Mouse (Mus musculus) adrenal gland, postnatal 4 days (tissue): ENCODE data around the gene Fkbp14. TPM values are rescaled to one million over a fixed set of nuclear protein-coding genes. Genes with fewer than 3 reads are reported as not detected.
A peak's percentile ranks its signal among the peaks of the same experiment; 100 is the strongest.

Experiments used
- DNase-seq, 2 experiments: peaks; one replicate each; pipeline ENCODE4 v3.0.0; 2021 to 2022; ENCODE audit warnings: low spot score in 2 of 2, mixed read lengths in 2 of 2
- long read RNA-seq, 2 experiments: library from polyadenylated mRNA; stranded (forward); transcript quantifications; one replicate each; pipeline ENCODE4 v2.0.0; 2021
- total RNA-seq, 2 experiments: library from RNA; stranded (reverse); gene quantifications; 2 replicates each; pipeline ENCODE4 v1.2.3; 2021

Fkbp14 gene
- total RNA-seq = 10 to 100 TPM; 30.5 to 30.7 TPM
- long read RNA-seq, experiment 1, transcript Fkbp14-201 (4 exons, 2,694 nt) = major isoform, 15 of 19 reads
- long read RNA-seq, experiment 1, partial matches to known transcripts = 0 of 19 reads
- long read RNA-seq, experiment 1, other reads (novel, unspliced or antisense) = 4 of 19 reads
- long read RNA-seq, experiment 2, transcript Fkbp14-201 (4 exons, 2,694 nt) = major isoform, 24 of 32 reads
- long read RNA-seq, experiment 2, partial matches to known transcripts = 0 of 32 reads
- long read RNA-seq, experiment 2, other reads (novel, unspliced or antisense) = 7 of 32 reads

DNA sequence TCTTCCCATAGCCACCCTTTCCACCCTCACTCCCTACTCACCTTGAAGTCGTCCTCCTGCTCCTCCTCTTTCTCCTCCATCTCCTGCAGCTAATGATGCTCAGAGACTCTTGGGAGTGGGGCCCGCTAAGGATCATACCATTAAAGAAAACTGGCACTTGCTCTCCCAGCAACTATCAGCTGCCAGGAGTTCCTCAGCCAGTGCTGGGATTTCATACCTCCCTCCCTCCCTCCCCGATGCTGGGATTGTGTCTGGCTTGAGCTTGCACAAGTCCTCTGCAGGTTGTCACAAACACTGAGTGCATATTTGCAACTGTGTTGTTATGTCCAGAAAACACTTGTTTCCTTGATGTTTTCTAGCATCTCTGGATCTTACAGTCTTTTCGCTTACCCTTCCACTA, at the start of gene Fkbp14:
Gene Fkbp14, minus strand, starts transcription at position 101 of the 400 bp plus-strand sequence.
- DNase-seq = no peak

DNA sequence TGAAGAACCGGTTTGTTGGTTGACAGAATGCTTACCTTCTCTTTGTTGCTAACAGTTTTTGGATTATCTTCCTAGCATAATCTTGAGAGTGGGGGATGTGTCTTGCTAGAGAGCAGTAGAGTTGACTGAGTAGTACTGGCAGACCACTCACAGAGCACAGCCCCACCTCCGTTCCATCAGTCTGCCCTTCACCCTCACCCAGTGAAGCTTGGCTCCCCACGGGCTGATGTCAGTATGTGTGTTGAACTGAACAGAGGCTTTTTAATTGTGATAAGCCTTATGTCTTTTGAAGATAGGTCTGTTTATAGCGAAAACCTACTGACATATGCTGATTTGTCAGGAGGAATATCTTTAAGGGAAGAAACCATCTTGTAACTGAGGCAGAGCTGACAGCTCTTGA, 46.1 kb upstream of the Fkbp14 start:
- DNase-seq = no peak

DNA sequence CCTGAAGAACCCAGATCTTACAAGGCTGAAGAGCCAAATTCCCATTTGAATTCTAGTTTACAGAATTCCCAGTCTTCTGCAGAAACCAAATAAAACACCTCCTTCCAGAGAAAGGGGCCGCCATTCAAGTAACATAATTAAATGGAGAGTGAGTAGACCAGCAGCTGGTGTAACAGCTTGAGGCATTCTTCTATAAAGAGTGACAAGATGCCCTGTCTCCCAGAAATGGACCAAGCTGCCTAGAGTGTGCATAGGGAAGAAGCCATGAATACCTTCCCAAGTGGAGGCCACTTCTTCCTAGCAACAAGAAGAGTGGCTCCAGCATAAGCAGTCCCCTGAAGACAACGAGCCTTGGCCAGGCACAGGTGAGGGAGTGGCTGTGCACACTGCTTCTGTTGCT, 44.8 kb upstream of the Fkbp14 start:
- DNase-seq = no peak

- no peak for DNase-seq
Observed at GRCm38 (mm10) chr6:54639877-54640276, 42.8 kb upstream of the Fkbp14 start.

GRCm38 (mm10) chr6:54631462-54631861, 34.4 kb upstream of the Fkbp14 start:
- DNase-seq = no peak

DNA sequence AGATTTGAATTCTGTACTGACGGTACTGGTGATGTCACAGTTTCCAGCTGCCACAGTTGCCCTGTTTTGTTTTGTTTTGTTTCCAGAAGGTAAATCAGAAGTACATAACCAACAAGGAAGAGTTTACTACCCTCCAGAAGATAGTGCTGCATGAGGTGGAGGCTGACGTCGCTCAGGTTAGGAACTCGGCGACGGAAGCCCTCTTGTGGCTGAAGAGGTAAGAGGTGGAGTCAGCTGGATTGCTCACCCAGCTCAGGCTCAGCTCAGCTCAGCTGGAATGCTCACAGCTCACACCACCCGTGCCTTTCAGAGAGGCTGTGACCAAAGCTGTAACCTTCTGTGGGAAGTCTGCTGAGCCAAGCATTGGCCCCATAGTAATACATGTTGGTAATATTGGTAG, 32.6 kb upstream of the Fkbp14 start:
- no peak for DNase-seq

DNA sequence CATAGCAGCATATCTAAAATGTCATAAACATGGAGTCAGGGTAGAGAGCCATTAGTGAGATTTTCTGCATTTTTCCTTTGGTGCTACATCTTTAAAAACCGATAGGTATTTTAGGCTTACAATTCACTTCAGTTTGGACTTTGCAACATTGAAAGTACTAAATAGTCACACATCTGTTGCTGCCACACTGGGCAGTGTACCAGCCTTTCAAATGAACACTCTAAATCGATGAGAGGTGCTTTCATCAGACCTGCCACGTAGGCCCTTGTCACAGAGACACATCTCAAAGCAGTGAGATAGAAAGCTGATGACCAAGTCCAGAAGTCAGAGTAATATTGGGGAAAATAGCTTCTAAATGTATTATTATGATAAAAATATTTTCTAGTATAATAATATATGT, 31.3 kb upstream of the Fkbp14 start:
- DNase-seq = no peak

DNA sequence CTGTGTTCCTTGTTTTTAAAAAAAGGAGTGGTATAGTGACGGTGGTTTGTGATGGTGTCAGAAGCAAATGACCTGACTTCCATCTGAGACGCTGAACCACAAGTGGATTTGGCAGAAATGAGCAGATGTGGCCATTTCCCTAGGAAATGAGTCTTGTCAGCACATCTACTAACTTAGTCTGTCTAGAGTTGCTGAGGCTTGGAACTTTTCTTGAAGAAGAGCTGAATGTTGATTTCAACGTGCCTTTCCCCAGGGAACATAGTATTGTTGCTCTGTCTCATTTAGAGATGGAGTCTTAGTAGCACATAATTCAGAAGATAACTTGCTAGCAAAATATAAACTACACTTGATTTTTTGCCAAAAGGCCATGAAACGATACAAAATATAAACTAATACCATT, 23.2 kb upstream of the Fkbp14 start:
- no peak for DNase-seq

GRCm38 (mm10) chr6:54619530-54619929, 22.4 kb upstream of the Fkbp14 start:
- DNase-seq = no peak

DNA sequence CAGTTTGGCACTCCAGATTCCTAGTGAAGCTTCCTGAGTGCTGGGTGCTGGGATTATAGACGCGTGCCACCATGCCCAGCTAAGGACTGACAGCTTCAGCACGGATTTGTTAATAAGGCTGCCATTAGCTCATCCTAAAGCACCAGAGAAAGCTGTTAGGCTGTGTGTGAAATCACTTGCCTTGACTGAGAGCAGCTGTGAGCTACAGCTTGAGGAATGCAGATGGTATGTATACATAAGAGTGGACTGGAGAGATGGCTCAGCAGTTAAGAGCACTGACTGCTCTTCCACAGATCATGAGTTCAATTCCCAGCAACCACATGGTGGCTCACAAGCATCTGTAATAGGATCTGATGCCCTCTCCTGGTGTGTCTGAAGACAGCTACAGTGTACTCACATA, 20.3 kb upstream of the Fkbp14 start:
- DNase-seq = no peak

DNA sequence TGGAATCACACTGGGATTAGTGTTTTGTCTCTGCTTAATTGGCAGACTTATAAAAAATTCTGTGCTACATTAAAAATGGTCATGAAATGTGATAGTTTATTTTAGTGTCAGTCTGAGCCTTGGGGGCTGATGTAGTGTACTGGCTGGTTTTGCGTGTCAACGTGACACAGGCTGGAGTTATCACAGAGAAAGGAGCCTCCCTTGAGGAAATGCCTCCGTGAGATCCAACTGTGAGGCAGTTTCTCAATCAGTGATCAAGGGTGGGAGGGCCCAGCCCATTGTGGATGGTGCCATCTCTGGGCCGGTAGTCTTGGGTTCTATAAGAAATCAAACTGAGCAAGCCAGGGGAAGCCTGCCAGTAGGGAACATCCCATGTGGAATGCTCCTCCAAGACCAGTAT, 9.1 kb upstream of the Fkbp14 start:
- no peak for DNase-seq

GRCm38 (mm10) chr6:54604001-54604715, 7.0 kb upstream of the Fkbp14 start:
- no peak for DNase-seq

GRCm38 (mm10) chr6:54602891-54603290, 5.8 kb upstream of the Fkbp14 start:
- DNase-seq = no peak

- DNase-seq = no peak
Observed at GRCm38 (mm10) chr6:54600681-54601347, 3.7 kb upstream of the Fkbp14 start.

- no peak for DNase-seq
Observed at GRCm38 (mm10) chr6:54597711-54598110, 603 bp upstream of the Fkbp14 start.

DNA sequence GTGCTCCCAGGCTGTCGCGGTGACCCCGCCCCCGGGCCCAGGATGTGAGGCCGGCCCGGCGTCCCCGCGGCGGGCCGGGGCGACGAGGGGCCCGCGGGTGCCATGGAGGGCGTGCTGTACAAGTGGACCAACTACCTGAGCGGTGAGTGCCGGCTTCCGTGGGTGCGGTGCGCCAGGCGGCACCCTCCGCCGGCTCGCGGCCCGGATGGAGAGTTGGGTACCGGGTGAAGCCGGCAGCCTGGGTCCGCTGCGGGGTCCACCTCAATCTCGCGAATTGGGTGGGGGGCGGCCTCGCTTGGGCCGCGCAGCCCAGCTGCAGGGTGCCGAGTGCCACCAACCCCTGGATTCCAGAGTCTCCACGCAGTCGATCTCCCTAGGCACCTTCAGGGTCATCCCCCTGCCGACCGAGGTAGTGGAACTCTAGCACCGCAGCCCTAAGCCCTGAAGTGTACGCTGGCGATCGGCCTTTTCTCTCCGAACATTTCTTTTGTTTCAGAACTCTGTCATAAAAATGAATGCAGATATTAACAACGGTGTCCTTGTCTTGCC, 1.7 kb downstream of the Fkbp14 start:
- DNase-seq = no peak

GRCm38 (mm10) chr6:54594469-54595329, 2.4 kb downstream of the Fkbp14 start, which contains the start of gene Plekha8:
TSS of gene Plekha8 (plus strand) at chr6:54595111.
- peak; percentile 84 to 89 for DNase-seq

GRCm38 (mm10) chr6:54593766-54594468, 3.2 kb downstream of the Fkbp14 start:
- no peak for DNase-seq

GRCm38 (mm10) chr6:54592938-54593535, 4.1 kb downstream of the Fkbp14 start:
- peak; percentile 72 to 80 for DNase-seq

DNA sequence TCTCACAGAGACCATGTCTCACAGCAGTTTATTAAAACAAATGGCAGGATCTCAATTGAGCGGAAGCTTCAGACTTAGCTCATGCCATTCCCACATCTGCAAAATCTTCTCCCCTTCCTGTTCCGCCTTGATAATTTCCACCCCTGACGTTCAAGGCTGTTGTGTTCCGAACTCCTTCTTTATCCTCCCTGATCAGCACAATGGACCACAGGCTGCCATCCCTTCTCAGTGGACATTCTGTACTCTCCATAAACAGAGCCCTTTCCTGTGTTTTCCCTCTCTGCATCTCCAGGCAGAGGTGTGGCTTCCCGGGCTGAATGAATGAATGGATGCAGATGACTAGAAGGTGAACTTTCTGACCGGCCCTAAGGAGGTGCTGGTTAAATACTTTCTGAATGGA, 5.3 kb downstream of the Fkbp14 start:
- DNase-seq = no peak
